Mouse (Mus musculus) CH12.LX (cell line): ENCODE results near the gene Abcb9. TPM values are rescaled to one million over a fixed set of nuclear protein-coding genes. Genes with fewer than 3 reads are reported as not detected.

Experiments used
- DNase-seq: peaks from one replicate; pipeline ENCODE4 v3.0.0-alpha.2; 2013; ENCODE audit errors: extremely low read depth
- H3K27ac ChIP-seq: 2 replicates; pipeline ENCODE4 v1.5.1; 2012; ENCODE audit warnings: low read depth, mild to moderate bottlenecking, control low read depth, moderate library complexity; ENCODE audit not compliant: insufficient read depth
- H3K27me3 ChIP-seq: replicated peaks from 2 replicates; pipeline ENCODE3; 2012; ENCODE audit warnings: inconsistent platforms
- H3K36me3 ChIP-seq, 2 experiments: replicated peaks in 1 of 2; 2 replicates each; pipeline versions ENCODE3 to v1.6.1; 2012; ENCODE audit warnings: inconsistent platforms in 1 of 2, low read length in 1 of 2, mild to moderate bottlenecking in 1 of 2, mixed read lengths in 1 of 2, moderate library complexity in 1 of 2; ENCODE audit not compliant: control insufficient read depth in 1 of 2, insufficient read depth in 1 of 2
- H3K4me1 ChIP-seq, 2 experiments: 2 replicates each; pipeline ENCODE4 v1.6.1; 2012; ENCODE audit warnings: inconsistent platforms in 1 of 2, moderate library complexity in 1 of 2; ENCODE audit not compliant: insufficient read depth in 2 of 2, control insufficient read depth in 1 of 2
- H3K4me2 ChIP-seq: 2 replicates; pipeline ENCODE4 v1.6.1; 2012; ENCODE audit warnings: low read depth, mild to moderate bottlenecking, control low read depth; ENCODE audit not compliant: poor library complexity, insufficient read depth, severe bottlenecking
- H3K4me3 ChIP-seq, 3 experiments: fragments of 150-350 bp in 1 of 3; sonication (generic) in 1 of 3; replicated peaks in 1 of 3; 2 replicates each; pipeline versions ENCODE3 to v1.5.1; 2011 to 2012; ENCODE audit warnings: low read depth in 2 of 3, low read length in 2 of 3, mild to moderate bottlenecking in 2 of 3, moderate library complexity in 2 of 3, control low read depth in 1 of 3, improper control_type of control experiment in 1 of 3, inconsistent platforms in 1 of 3, mixed read lengths in 1 of 3; ENCODE audit not compliant: poor library complexity in 1 of 3
- H3K79me2 ChIP-seq: replicated peaks from 2 replicates; pipeline ENCODE4 v1.6.1; 2012; ENCODE audit warnings: mild to moderate bottlenecking, moderate library complexity; ENCODE audit not compliant: control insufficient read depth, poor library complexity, insufficient read depth, severe bottlenecking; ENCODE audit errors: extremely low read depth
- H3K9ac ChIP-seq: 2 replicates; pipeline ENCODE4 v1.6.1; 2012; ENCODE audit warnings: low read depth, mild to moderate bottlenecking, control low read depth, moderate library complexity; ENCODE audit not compliant: insufficient read depth
- H3K9me3 ChIP-seq: replicated peaks from 2 replicates; pipeline ENCODE3; 2012; ENCODE audit warnings: low read length, inconsistent platforms, mixed read lengths
- BHLHE40 ChIP-seq: IDR thresholded peaks from 2 replicates; pipeline ENCODE4 v1.6.1; 2011; ENCODE audit warnings: mild to moderate bottlenecking, low read depth, low read length, improper control_type of control experiment
- CHD1 ChIP-seq: IDR thresholded peaks from 2 replicates; pipeline ENCODE4 v1.6.1; 2012; ENCODE audit warnings: low read depth, low read length, improper control_type of control experiment, inconsistent platforms
- CTCF ChIP-seq, 2 experiments: IDR thresholded peaks in 1 of 2; conservative IDR thresholded peaks in 1 of 2; 2 replicates each; pipeline ENCODE4 v1.5.1; 2011 to 2012; ENCODE audit warnings: low read depth in 2 of 2, low read length in 2 of 2, improper control_type of control experiment in 1 of 2, inconsistent platforms in 1 of 2, mild to moderate bottlenecking in 1 of 2, moderate library complexity in 1 of 2
- E2F4 ChIP-seq: IDR thresholded peaks from 2 replicates; pipeline ENCODE4 v1.6.1; 2011; ENCODE audit warnings: low read depth, low read length, improper control_type of control experiment; ENCODE audit not compliant: insufficient replicate concordance
- EP300 ChIP-seq: IDR thresholded peaks from 2 replicates; pipeline ENCODE4 v1.6.1; 2011; ENCODE audit warnings: low read length, improper control_type of control experiment
- ETS1 ChIP-seq: conservative IDR thresholded peaks from 2 replicates; pipeline ENCODE4 v1.6.1; 2012; ENCODE audit warnings: low read depth, mild to moderate bottlenecking, inconsistent platforms, low read length, improper control_type of control experiment, moderate library complexity
- GABPA ChIP-seq: IDR thresholded peaks from 2 replicates; pipeline ENCODE4 v1.6.1; 2012; ENCODE audit warnings: low read depth, low read length, improper control_type of control experiment, inconsistent platforms; ENCODE audit not compliant: insufficient replicate concordance
- HCFC1 ChIP-seq: IDR thresholded peaks from 2 replicates; pipeline ENCODE4 v1.6.1; 2012; ENCODE audit warnings: low read depth, mild to moderate bottlenecking, inconsistent platforms, low read length, improper control_type of control experiment
- IRF4 ChIP-seq: IDR thresholded peaks from 2 replicates; pipeline ENCODE4 v1.6.1; 2014; ENCODE audit warnings: low read depth, mild to moderate bottlenecking, inconsistent platforms, low read length, improper control_type of control experiment
- JUND ChIP-seq: conservative IDR thresholded peaks from 2 replicates; pipeline ENCODE4 v1.6.1; 2011; ENCODE audit warnings: low read depth, low read length, improper control_type of control experiment
- KAT2A ChIP-seq: IDR thresholded peaks from 2 replicates; pipeline ENCODE4 v1.6.1; 2012; ENCODE audit warnings: low read length, improper control_type of control experiment, inconsistent platforms; ENCODE audit not compliant: insufficient replicate concordance
- MAX ChIP-seq: IDR thresholded peaks from 2 replicates; pipeline ENCODE4 v1.6.1; 2011; ENCODE audit warnings: low read length, improper control_type of control experiment
- MAZ ChIP-seq: IDR thresholded peaks from 2 replicates; pipeline ENCODE4 v1.6.1; 2012; ENCODE audit warnings: low read depth, mild to moderate bottlenecking, inconsistent platforms, low read length, improper control_type of control experiment, moderate library complexity
- MEF2A ChIP-seq: IDR thresholded peaks from 2 replicates; pipeline ENCODE4 v1.6.1; 2014; ENCODE audit warnings: low read depth, mild to moderate bottlenecking, inconsistent platforms, low read length, improper control_type of control experiment, borderline replicate concordance
- MYC ChIP-seq: IDR thresholded peaks from 2 replicates; pipeline ENCODE4 v1.6.1; 2011; ENCODE audit warnings: low read depth, mild to moderate bottlenecking, improper control_type of control experiment, low read length
- NRF1 ChIP-seq: IDR thresholded peaks from 2 replicates; pipeline ENCODE4 v1.6.1; 2014; ENCODE audit warnings: low read depth, mild to moderate bottlenecking, inconsistent platforms, low read length, improper control_type of control experiment, moderate library complexity
- POLR2A ChIP-seq: IDR thresholded peaks from 2 replicates; pipeline ENCODE4 v1.6.1; 2011; ENCODE audit warnings: low read depth, mild to moderate bottlenecking, improper control_type of control experiment, low read length
- RAD21 ChIP-seq: IDR thresholded peaks from 2 replicates; pipeline ENCODE4 v1.6.1; 2011; ENCODE audit warnings: low read depth, mild to moderate bottlenecking, low read length, improper control_type of control experiment, moderate library complexity
- RCOR1 ChIP-seq: conservative IDR thresholded peaks from 2 replicates; pipeline ENCODE4 v1.6.1; 2012; ENCODE audit warnings: low read depth, mild to moderate bottlenecking, inconsistent platforms, low read length, improper control_type of control experiment
- SIN3A ChIP-seq: IDR thresholded peaks from 2 replicates; pipeline ENCODE4 v1.6.1; 2012; ENCODE audit warnings: low read length, improper control_type of control experiment, inconsistent platforms
- SMC3 ChIP-seq: IDR thresholded peaks from 2 replicates; pipeline ENCODE4 v1.6.1; 2011; ENCODE audit warnings: low read depth, low read length, improper control_type of control experiment
- TBP ChIP-seq: conservative IDR thresholded peaks from 2 replicates; pipeline ENCODE4 v1.6.1; 2011; ENCODE audit warnings: low read depth, low read length, improper control_type of control experiment
- TCF12 ChIP-seq: IDR thresholded peaks from 2 replicates; pipeline ENCODE4 v1.6.1; 2014; ENCODE audit warnings: low read depth, mild to moderate bottlenecking, inconsistent platforms, low read length, improper control_type of control experiment
- UBTF ChIP-seq: IDR thresholded peaks from 2 replicates; pipeline ENCODE4 v1.6.1; 2012; ENCODE audit warnings: low read depth, mild to moderate bottlenecking, inconsistent platforms, low read length, improper control_type of control experiment, moderate library complexity
- USF1 ChIP-seq: IDR thresholded peaks from 2 replicates; pipeline ENCODE4 v1.6.1; 2014; ENCODE audit warnings: low read depth, mild to moderate bottlenecking, inconsistent platforms, low read length, improper control_type of control experiment
- USF2 ChIP-seq: conservative IDR thresholded peaks from 2 replicates; pipeline ENCODE4 v1.6.1; 2011; ENCODE audit warnings: low read depth, low read length, improper control_type of control experiment
- ZC3H11A ChIP-seq: IDR thresholded peaks from 2 replicates; pipeline ENCODE4 v1.6.1; 2012; ENCODE audit warnings: low read depth, mild to moderate bottlenecking, inconsistent platforms, low read length, improper control_type of control experiment
- ZMIZ1 ChIP-seq: IDR thresholded peaks from 2 replicates; pipeline ENCODE4 v1.6.1; 2012; ENCODE audit warnings: low read depth, mild to moderate bottlenecking, inconsistent platforms, low read length, improper control_type of control experiment
- ZNF384 ChIP-seq: IDR thresholded peaks from 2 replicates; pipeline ENCODE4 v1.6.1; 2012; ENCODE audit warnings: low read depth, low read length, improper control_type of control experiment, inconsistent platforms
- dilution Hi-C: fragments of 300-500 bp; cut with MboI; formaldehyde crosslinking; loops from 2 replicates; pipeline ENCODE4 v1.14.3; 2020; ENCODE audit warnings: low sequenced_read_pairs; ENCODE audit not compliant: extremely low pct_unique_long_range_greater_than_20kb, extremely low pct_ligation_motif_present
- in situ Hi-C: fragments of 300-500 bp; cut with MboI; formaldehyde crosslinking; loops from 3 replicates; pipeline ENCODE4 v1.14.3; 2019; ENCODE audit warnings: low sequenced_read_pairs, low pct_ligation_motif_present, low pct_unique_long_range_greater_than_20kb, mixed read lengths
- polyA plus RNA-seq: library from polyadenylated mRNA; unstranded; fragments of >175 nt; gene quantifications from 2 replicates; pipeline ENCODE4 v1.2.1, GENCODE M21; 2012; ENCODE audit warnings: low read depth; ENCODE audit not compliant: insufficient read length
- total RNA-seq, 2 experiments: library from RNA; depleted of rRNA; stranded (reverse); fragments of 300-350 nt in 1 of 2; fragments of >200 nt in 1 of 2; gene quantifications; 2 replicates each; pipeline ENCODE4 v1.2.3; 2012 to 2014

Abcb9 gene
- total and polyA plus RNA-seq, 3 experiments, result 0.44 to 1.4 (median 0.98) TPM

GRCm38 (mm10) chr5:124015727-124016126, 79.9 kb downstream of the Abcb9 start:
- peaks cover 20% of the 10 kb centered on the region for H3K79me2 ChIP-seq
- no peak; the same call in 1 of the 2 replicates for TF ChIP-seq RAD21
- peak; percentile 41; the same call in 1 of the 2 replicates for TF ChIP-seq EP300
- 0 out of 2 replicates have a peak, but pooled peaks have one; percentile 34 for TF ChIP-seq TCF12
- TF ChIP-seq MYC, result 0 out of 2 replicates have a peak, but pooled peaks have one; percentile 25
- TF ChIP-seq CTCF (conservative IDR thresholded peaks at IDR 0.05 in 1 of 2, IDR thresholded peaks at IDR 0.05 in 1 of 2; ENCODE audit: low read depth in 2 of 2, low read length in 2 of 2), result no peak
- TF ChIP-seq E2F4, result no peak
- TF ChIP-seq MAX, result no peak
- TF ChIP-seq ZC3H11A, result no peak
- no peak for TF ChIP-seq HCFC1
- peak; percentile 24 for TF ChIP-seq IRF4
- no peak for TF ChIP-seq RCOR1
- TF ChIP-seq SIN3A, result no peak
- TF ChIP-seq MEF2A, result no peak; the same call in 1 of the 2 replicates
- no peak for TF ChIP-seq UBTF
- no peak for TF ChIP-seq USF1
- no peak for TF ChIP-seq BHLHE40
- no peak for TF ChIP-seq NRF1
- TF ChIP-seq USF2, result no peak
- peak; percentile 46; the same call in 1 of the 2 replicates for TF ChIP-seq ETS1
- no peak overlapping the region for H3K4me3 ChIP-seq
- H3K36me3 ChIP-seq, result peaks cover 0 to 35% of the 10 kb centered on the region in 2 experiments
- dilution Hi-C loops, result no loop called here
- no peaks in the 10 kb centered on the region for H3K9me3 ChIP-seq
- DNase-seq, result no peak
- H3K27ac ChIP-seq, result peak overlapping the region; percentile 76
- peak overlapping the region; percentile 49; the same call in 1 of the 2 replicates for H3K4me2 ChIP-seq
- H3K27me3 ChIP-seq, result no peaks in the 10 kb centered on the region
- in situ Hi-C loops, result no loop called here
- peaks cover 56 to 94% of the 10 kb centered on the region in 2 experiments for H3K4me1 ChIP-seq
- H3K9ac ChIP-seq, result peak overlapping the region; percentile 12; the same call in 1 of the 2 replicates

- peaks cover 6 to 36% of the 10 kb centered on the region in 2 experiments for H3K36me3 ChIP-seq
- DNase-seq, result peak; percentile 69
- dilution Hi-C loops (no loop called here), in situ Hi-C loops (no loop called here)
- peak overlapping the region; percentile 95 for H3K27ac ChIP-seq
- H3K9ac ChIP-seq, result peak overlapping the region; percentile 41
- peak overlapping the region; percentile 6 to 37 (median 29) for H3K4me3 ChIP-seq
- H3K79me2 ChIP-seq, result peaks cover 12% of the 10 kb centered on the region
- peaks cover 49 to 93% of the 10 kb centered on the region in 2 experiments for H3K4me1 ChIP-seq
- peak overlapping the region; percentile 90 for H3K4me2 ChIP-seq
- no peaks in the 10 kb centered on the region for H3K9me3 ChIP-seq
- no peaks in the 10 kb centered on the region for H3K27me3 ChIP-seq
- TF ChIP-seq UBTF (no peak), ZMIZ1 (no peak), CTCF (conservative IDR thresholded peaks at IDR 0.05 in 1 of 2, IDR thresholded peaks at IDR 0.05 in 1 of 2; ENCODE audit: low read depth in 2 of 2, low read length in 2 of 2) (no peak), POLR2A (no peak), USF1 (no peak), RAD21 (no peak; the same call in 1 of the 2 replicates), MAX (no peak; the same call in 1 of the 2 replicates), NRF1 (no peak), USF2 (no peak), CHD1 (no peak), TCF12 (peak; percentile 89), HCFC1 (peak; percentile 20; the same call in 1 of the 2 replicates), ZNF384 (peak; percentile 89), KAT2A (no peak), MAZ (no peak), JUND (peak; percentile 76; the same call in 1 of the 2 replicates), MEF2A (peak; percentile 100), RCOR1 (peak; percentile 80; the same call in 1 of the 2 replicates), GABPA (no peak), TBP (peak; percentile 61; the same call in 1 of the 2 replicates), SIN3A (peak; percentile 90), E2F4 (no peak), SMC3 (no peak), MYC (no peak)
Observed at GRCm38 (mm10) chr5:124014791-124015251, 80.8 kb downstream of the Abcb9 start.
